Mouse (Mus musculus): ENCODE measurements around the gene Zfp358.

Gene Zfp358

GRCm38 (mm10) chr8:3500235-3501090, 7.5 kb downstream of the Zfp358 start, which contains the start of gene Mcoln1:
TSS of gene Mcoln1 (plus strand) at chr8:3500457.
- DNase-seq: peak; percentile 98 to 99

- no peak for DNase-seq
These were observed 9.3 kb downstream of the Zfp358 start for GRCm38 (mm10) chr8:3502217-3502616.

- DNase-seq: no peak
These were observed 15.2 kb downstream of the Zfp358 start for GRCm38 (mm10) chr8:3507979-3508754.

GRCm38 (mm10) chr8:3514681-3515247, 21.8 kb downstream of the Zfp358 start:
- no peak for DNase-seq

GRCm38 (mm10) chr8:3515260-3515671, 22.3 kb downstream of the Zfp358 start, which contains the start of gene Pnpla6:
TSS of gene Pnpla6 (plus strand) at chr8:3515384.
- DNase-seq: peak; percentile 92 to 94

- DNase-seq: peak; percentile 64 to 77
These were observed 23.0 kb downstream of the Zfp358 start for GRCm38 (mm10) chr8:3515771-3516417.

GRCm38 (mm10) chr8:3516450-3517116, 23.6 kb downstream of the Zfp358 start:
- DNase-seq: peak; percentile 94 to 96

- peak; percentile 56 to 67 for DNase-seq
These were observed 24.2 kb downstream of the Zfp358 start for GRCm38 (mm10) chr8:3517117-3517495.

GRCm38 (mm10) chr8:3522007-3522697, 29.2 kb downstream of the Zfp358 start:
- no peak for DNase-seq

- no peak for DNase-seq
These were observed 37.9 kb downstream of the Zfp358 start for GRCm38 (mm10) chr8:3530816-3531215.

- DNase-seq: no peak
These were observed 39.0 kb downstream of the Zfp358 start for GRCm38 (mm10) chr8:3531936-3532335.

- DNase-seq: no peak
These were observed 43.3 kb downstream of the Zfp358 start for GRCm38 (mm10) chr8:3536053-3536841.

- DNase-seq: no peak
These were observed 44.0 kb downstream of the Zfp358 start for GRCm38 (mm10) chr8:3536940-3537339.

- DNase-seq: no peak
These were observed 44.7 kb downstream of the Zfp358 start for GRCm38 (mm10) chr8:3537666-3538065.

- no peak for DNase-seq
These were observed 46.2 kb downstream of the Zfp358 start for GRCm38 (mm10) chr8:3539146-3539545.

GRCm38 (mm10) chr8:3540076-3540475, 47.1 kb downstream of the Zfp358 start:
- no peak for DNase-seq

GRCm38 (mm10) chr8:3546511-3546910, 53.6 kb downstream of the Zfp358 start:
- DNase-seq: no peak

All from kidney, postnatal 4 days (tissue).